Mouse (Mus musculus) kidney, postnatal 4 days (tissue): ENCODE results near the gene Rnf148.

Experiments
- DNase-seq, 2 experiments: peaks; one replicate each; pipeline ENCODE4 v3.0.0; 2021; ENCODE audit warnings: mixed read lengths in 2 of 2

Gene Rnf148

GRCm38 (mm10) chr6:23655036-23655435 lies at the start of gene Rnf148:
Rnf148 (minus strand) TSS chr6:23655136.
- DNase-seq = no peak

GRCm38 (mm10) chr6:23700879-23701278 lies 45.9 kb upstream of the Rnf148 start:
- DNase-seq = no peak

- DNase-seq = no peak
Measured at GRCm38 (mm10) chr6:23678172-23678571, 23.2 kb upstream of the Rnf148 start.

- no peak for DNase-seq
Measured at GRCm38 (mm10) chr6:23650205-23650604, 4.7 kb downstream of the Rnf148 start, which contains the start of gene Rnf133. Rnf133 (minus strand) TSS chr6:23650305.

GRCm38 (mm10) chr6:23648732-23649131 lies 6.2 kb downstream of the Rnf148 start:
- peak in 1 of 2 experiments; percentile 13 for DNase-seq

- DNase-seq = peak; percentile 73 to 80
Measured at GRCm38 (mm10) chr6:23647627-23648247, 7.2 kb downstream of the Rnf148 start.

GRCm38 (mm10) chr6:23637081-23637480 lies 17.9 kb downstream of the Rnf148 start:
- DNase-seq = peak in 1 of 2 experiments; percentile 6

GRCm38 (mm10) chr6:23635208-23635607 lies 19.7 kb downstream of the Rnf148 start:
- DNase-seq = no peak

GRCm38 (mm10) chr6:23634016-23634415 lies 20.9 kb downstream of the Rnf148 start:
- no peak for DNase-seq

GRCm38 (mm10) chr6:23630465-23630864 lies 24.5 kb downstream of the Rnf148 start:
- no peak for DNase-seq
